Mouse (Mus musculus): Measurements from ENCODE around the gene Cmtm6. TPM values are rescaled to one million over a fixed set of nuclear protein-coding genes. Genes with fewer than 3 reads are reported as not detected.

Cmtm6 gene
- polyA plus RNA-seq, 1 experiment from 2014 or later, result 45.2 TPM

GRCm38 (mm10) chr9:114798845-114799244 is 67.9 kb downstream of the Cmtm6 start:
- no peak overlapping the region for H3K9ac ChIP-seq (ENCODE audit: low read length)
- WGBS, result 55% methylated on average over 6 of the region's 6 CpGs
- H3K4me3 ChIP-seq (ENCODE audit: control insufficient read depth in 1 of 2, insufficient read depth in 1 of 2, low read depth in 1 of 2, low read length in 2 of 2), result no peak overlapping the region
- no peaks in the 10 kb centered on the region for H3K27me3 ChIP-seq (ENCODE audit: control insufficient read depth, insufficient read depth, low read length)
- no peak overlapping the region for H3K27ac ChIP-seq (replicated peaks in 1 of 2; ENCODE audit: control insufficient read depth in 1 of 2, insufficient read depth in 1 of 2, low read depth in 2 of 2, low read length in 2 of 2)
- H3K9me3 ChIP-seq (ENCODE audit: control insufficient read depth, low read length), result no peaks in the 10 kb centered on the region
- no peak overlapping the region for H3K4me2 ChIP-seq (ENCODE audit: low read length)
- no peaks in the 10 kb centered on the region for H3K36me3 ChIP-seq (ENCODE audit: control insufficient read depth, insufficient read depth, low read length)
- no peak for ATAC-seq (ENCODE audit: insufficient number of reproducible peaks, insufficient read depth, low FRiP score, low read depth)
- peaks cover 2 to 4% of the 10 kb centered on the region in 2 experiments; a peak in 1 of 4 replicates for H3K4me1 ChIP-seq (ENCODE audit: control insufficient read depth in 2 of 2, insufficient read depth in 2 of 2, low read length in 2 of 2)

Other genes with a start within 250 kb of the Cmtm6 start
- gene Ccr4, start 226.2 kb upstream of the Cmtm6 start, polyA plus RNA-seq (2014; fragmentation: Nextera tagmentation; extraction: Ambion mirVana), result not detected in 2 replicates
- gene C130032M10Rik, start 215.4 kb upstream of the Cmtm6 start, polyA plus RNA-seq (2014; fragmentation: Nextera tagmentation; extraction: Ambion mirVana), result 0.77 and 2.7 TPM in 2 replicates
- 0.05 TPM in 1 of 2 replicates, not detected in the other for gene Trim71, start 166.7 kb upstream of the Cmtm6 start, polyA plus RNA-seq (2014; fragmentation: Nextera tagmentation; extraction: Ambion mirVana)
- gene Cnot10, start 90.9 kb upstream of the Cmtm6 start, polyA plus RNA-seq (2014; fragmentation: Nextera tagmentation; extraction: Ambion mirVana), result 34.5 and 36.4 TPM in 2 replicates
- 80.1 and 82.5 TPM in 2 replicates for gene Dync1li1, start 42.3 kb upstream of the Cmtm6 start, polyA plus RNA-seq (2014; fragmentation: Nextera tagmentation; extraction: Ambion mirVana)
- gene Cmtm7, start 50.7 kb downstream of the Cmtm6 start, polyA plus RNA-seq (2014; fragmentation: Nextera tagmentation; extraction: Ambion mirVana), result 85.2 and 122 TPM in 2 replicates
- 14.9 and 15.1 TPM in 2 replicates for gene Cmtm8, start 113.0 kb downstream of the Cmtm6 start, polyA plus RNA-seq (2014; fragmentation: Nextera tagmentation; extraction: Ambion mirVana)
- gene Gpd1l, start 202.9 kb downstream of the Cmtm6 start, polyA plus RNA-seq (2014; fragmentation: Nextera tagmentation; extraction: Ambion mirVana), result 13.9 and 14.6 TPM in 2 replicates
- 0.96 and 2.2 TPM in 2 replicates for gene Osbpl10, start 247.5 kb downstream of the Cmtm6 start, polyA plus RNA-seq (2014; fragmentation: Nextera tagmentation; extraction: Ambion mirVana)